10 mouse cellular contexts compared by ENCODE assay signal in the genomic region with DNA sequence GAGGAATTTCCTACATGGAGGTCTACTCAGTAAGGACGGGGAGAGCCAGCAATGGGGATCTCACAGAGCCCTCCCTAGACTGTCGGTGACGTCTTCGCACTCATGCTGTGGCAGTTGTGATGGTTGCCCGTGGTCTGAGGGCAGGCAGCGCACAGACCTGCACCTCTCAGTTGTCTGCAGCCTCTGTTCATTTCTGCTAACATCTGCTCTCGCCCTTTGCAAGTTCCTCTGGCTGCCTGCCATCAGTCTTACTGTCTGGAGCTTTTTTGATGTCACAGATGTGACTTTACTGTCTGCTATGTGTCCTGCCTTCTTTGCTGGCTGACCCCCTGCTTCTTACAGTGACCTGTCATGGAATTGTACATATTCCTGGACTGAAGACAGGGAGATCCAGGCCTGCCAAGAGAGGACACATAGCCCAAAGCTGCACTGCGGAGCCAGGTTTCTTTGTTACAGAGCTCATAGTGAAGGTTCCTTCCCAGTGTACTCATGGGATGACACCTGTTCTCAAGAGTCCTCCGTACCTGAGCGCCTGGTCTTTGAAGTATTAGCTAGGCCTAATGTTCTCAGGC. TPM values are rescaled to one million over a fixed set of nuclear protein-coding genes. Genes with fewer than 3 reads are reported as not detected.
DNase-seq lines count a peak whose midpoint lies in the region; ATAC-seq and TF ChIP-seq lines count a peak whose summit lies in the region.
"Had no signal": no experiment of that assay in that cellular context is flagged by ENCODE, and none has a peak within 500 bp of the region (broad histone marks: within the 10 kb centered on the region; RNA-seq: fewer than 3 reads in every experiment).

No protein-coding gene starts in this region.

- ATAC-seq in lung, embryonic 15.5 days (ENCODE audit: borderline replicate concordance, extremely low read depth, low FRiP score, low TSS enrichment): peak; percentile 11; the same call in 1 of the 2 replicates

- peaks cover 9% of the 10 kb centered on the region for H3K4me1 ChIP-seq in lung, embryonic 15.5 days
- H3K4me1 ChIP-seq: liver, embryonic 15.5 days had no signal

- no peak overlapping the region for H3K9ac ChIP-seq in lung, embryonic 15.5 days
- H3K9ac ChIP-seq: liver, embryonic 15.5 days had no signal

- H3K27me3 ChIP-seq in lung, embryonic 15.5 days: 0 out of 2 replicates have a peak, but pooled peaks cover 6% of the 10 kb centered on the region
- H3K27me3 ChIP-seq: liver, embryonic 15.5 days had no signal

- H3K9me3 ChIP-seq in lung, embryonic 15.5 days: no peaks in the 10 kb centered on the region
- H3K9me3 ChIP-seq: liver, embryonic 15.5 days had no signal

- no peak overlapping the region for H3K4me2 ChIP-seq in lung, embryonic 15.5 days
- H3K4me2 ChIP-seq: liver, embryonic 15.5 days had no signal

- no peaks in the 10 kb centered on the region for H3K36me3 ChIP-seq in lung, embryonic 15.5 days
- H3K36me3 ChIP-seq: liver, embryonic 15.5 days had no signal

- H3K27ac ChIP-seq in lung, embryonic 15.5 days: no peak overlapping the region
- H3K27ac ChIP-seq in left cerebral cortex, adult 2 months: no peak overlapping the region
- H3K27ac ChIP-seq: heart, adult 2 months; liver, embryonic 15.5 days had no signal

- no peak for TF ChIP-seq CTCF in left cerebral cortex, adult 2 months (IDR thresholded peaks at IDR 0.05)

- WGBS in lung, embryonic 15.5 days: 50% methylated on average over 10 of the region's 10 CpGs

- intact Hi-C loops in left cerebral cortex, adult 2 months (cut with DNase I): no loop called here

- H3K4me3 ChIP-seq in lung, embryonic 15.5 days: no peak overlapping the region
- no peak overlapping the region for H3K4me3 ChIP-seq in left cerebral cortex, adult 2 months
- H3K4me3 ChIP-seq: heart, adult 2 months; liver, embryonic 15.5 days had no signal

- peak; percentile 54 for DNase-seq in adrenal gland, postnatal 10 days
- no peak for DNase-seq in adrenal gland, postnatal 4 days (ENCODE audit: low spot score in 2 of 2)
- DNase-seq in lung, adult 18-20 months: no peak
- peak; percentile 35 for DNase-seq in gastrocnemius, postnatal 25 days
- peak; percentile 32 for DNase-seq in skeletal muscle tissue, adult 2 months (ENCODE audit: low read depth, low spot score)
- no peak for DNase-seq in c-Kit-positive CD71-positive TER-119-positive erythroid progenitor cells, embryonic 14.5 days (ENCODE audit: low spot score)
- no peak for DNase-seq in left cerebral cortex, adult 2 months (ENCODE audit: extremely low spot score in 1 of 2, low spot score in 2 of 2)

RNA-seq across cellular contexts. Expression of a gene that starts 10.7 kb away (rescaled TPM):
- total RNA-seq in adrenal gland, postnatal 10 days (2021): 100 to 1,000 TPM; 330 to 339 TPM
- 100 to 1,000 TPM; 515 to 549 TPM for total RNA-seq in adrenal gland, postnatal 4 days (2021)
- 0.34 and 2.4 TPM in 2 replicates for polyA plus RNA-seq in lung, embryonic 15.5 days (2015; fragmentation: Nextera tagmentation; extraction: Ambion mirVana)
- not detected for total RNA-seq in gastrocnemius, postnatal 25 days (2021)
- under 1 TPM; 0.23 to 0.30 TPM for total RNA-seq in left cerebral cortex, adult 2 months (2021)

RNA-seq across cellular contexts. Expression of a gene that starts 33.5 kb away (rescaled TPM):
- total RNA-seq in adrenal gland, postnatal 10 days (2021): 1 to 10 TPM; 2.0 TPM
- total RNA-seq in adrenal gland, postnatal 4 days (2021): 1 to 10 TPM; 4.0 to 5.0 TPM
- 0.69 and 0.70 TPM in 2 replicates for polyA plus RNA-seq in lung, embryonic 15.5 days (2015; fragmentation: Nextera tagmentation; extraction: Ambion mirVana)
- total RNA-seq in gastrocnemius, postnatal 25 days (2021): not detected
- 100 to 1,000 TPM; 103 to 109 TPM for total RNA-seq in left cerebral cortex, adult 2 months (2021)
- polyA plus RNA-seq: liver, embryonic 15.5 days had no signal

Comparison
In these comparisons a context has a peak if more than half of its experiments do, and no peak if none do; other contexts are left out.
1. DNase-seq: peak in adrenal gland, postnatal 10 days (single experiment), gastrocnemius, postnatal 25 days (single experiment) and skeletal muscle tissue, adult 2 months (single experiment); none in adrenal gland, postnatal 4 days (0 of 2), lung, adult 18-20 months (0 of 2), c-Kit-positive CD71-positive TER-119-positive erythroid progenitor cells, embryonic 14.5 days (single experiment) and left cerebral cortex, adult 2 months (0 of 2).
2. RNA of a gene that starts 10.7 kb away (total RNA-seq): 515 to 549 TPM in adrenal gland, postnatal 4 days and 330 to 339 TPM in adrenal gland, postnatal 10 days; 0.23 to 0.30 TPM in left cerebral cortex, adult 2 months and not detected in gastrocnemius, postnatal 25 days; every median in the first group is over 100 times any median in the second.
3. RNA of a gene that starts 33.5 kb away (total RNA-seq): 103 to 109 TPM in left cerebral cortex, adult 2 months; 4.0 to 5.0 TPM in adrenal gland, postnatal 4 days, 2.0 TPM in adrenal gland, postnatal 10 days and not detected in gastrocnemius, postnatal 25 days; every median in the first group is over 10 times any median in the second.